Mouse (Mus musculus) retina, embryonic 14.5 days (tissue): ENCODE data around the gene Ackr3.

Experiments
- DNase-seq: peaks from one replicate; pipeline ENCODE4 v3.0.0-alpha.2; 2015; ENCODE audit warnings: low spot score

The Ackr3 gene

GRCm38 (mm10) chr1:90258253-90258887 is 54.6 kb downstream of the Ackr3 start:
- no peak for DNase-seq

- DNase-seq, result no peak
These were observed 57.2 kb downstream of the Ackr3 start for GRCm38 (mm10) chr1:90260704-90261581.

GRCm38 (mm10) chr1:90262380-90262779 is 58.6 kb downstream of the Ackr3 start:
- DNase-seq, result no peak
